Mouse (Mus musculus) myocyte (in vitro differentiated cells): ENCODE results near the gene Ercc5. TPM values are rescaled to one million over a fixed set of nuclear protein-coding genes. Genes with fewer than 3 reads are reported as not detected.

Experiments
- H3K27me3 ChIP-seq: one replicate; pipeline ENCODE4 v1.6.1; 2011; ENCODE audit not compliant: control insufficient read depth, insufficient read depth, insufficient read length
- H3K36me3 ChIP-seq: one replicate; pipeline ENCODE4 v1.6.1; 2011; ENCODE audit not compliant: control insufficient read depth, insufficient read depth
- H3K4me2 ChIP-seq: one replicate; pipeline ENCODE4 v1.6.1; 2011; ENCODE audit warnings: low read depth, control low read depth
- H3K4me3 ChIP-seq: one replicate; pipeline ENCODE4 v1.5.1; 2011; ENCODE audit warnings: mild to moderate bottlenecking, control low read depth, moderate library complexity
- H3K79me2 ChIP-seq: one replicate; pipeline ENCODE4 v1.6.1; 2011; ENCODE audit not compliant: control insufficient read depth, insufficient read depth
- H3ac ChIP-seq: one replicate; pipeline ENCODE4 v1.6.1; 2011; ENCODE audit not compliant: control insufficient read depth, insufficient read length
- CEBPB ChIP-seq: IDR thresholded peaks from 2 replicates; pipeline ENCODE4 v1.6.1; 2011; ENCODE audit warnings: mild to moderate bottlenecking, moderate library complexity; ENCODE audit not compliant: poor library complexity, insufficient read depth, severe bottlenecking
- E2F4 ChIP-seq: IDR thresholded peaks from one replicate; pipeline ENCODE4 v1.6.1; 2011; ENCODE audit warnings: mild to moderate bottlenecking, control low read depth, moderate library complexity; ENCODE audit not compliant: insufficient read depth
- MAX ChIP-seq: IDR thresholded peaks from one replicate; pipeline ENCODE4 v1.6.1; 2011; ENCODE audit warnings: low read depth, mild to moderate bottlenecking, control low read depth
- MYOD1 ChIP-seq, 3 experiments: IDR thresholded peaks; one replicate each; pipeline ENCODE4 v1.6.1; 2011; ENCODE audit warnings: control low read depth in 2 of 3, low read depth in 2 of 3, mild to moderate bottlenecking in 2 of 3, moderate library complexity in 1 of 3; ENCODE audit not compliant: insufficient read length in 2 of 3, control insufficient read depth in 1 of 3
- MYOG ChIP-seq, 3 experiments: IDR thresholded peaks; one replicate each; pipeline ENCODE4 v1.6.1; 2011; ENCODE audit warnings: control low read depth in 2 of 3, low read depth in 2 of 3, mild to moderate bottlenecking in 2 of 3; ENCODE audit not compliant: insufficient read length in 2 of 3, control insufficient read depth in 1 of 3, insufficient read depth in 1 of 3
- POLR2A ChIP-seq: IDR thresholded peaks from one replicate; pipeline ENCODE4 v1.6.1; 2011; ENCODE audit warnings: low read depth, mild to moderate bottlenecking, control low read depth, moderate library complexity; ENCODE audit not compliant: insufficient read length
- POLR2AphosphoS2 ChIP-seq: IDR thresholded peaks from one replicate; pipeline ENCODE4 v1.6.1; 2011; ENCODE audit warnings: low read depth, control low read depth; ENCODE audit not compliant: insufficient read length
- REST ChIP-seq: IDR thresholded peaks from one replicate; pipeline ENCODE4 v1.6.1; 2011; ENCODE audit warnings: mild to moderate bottlenecking, control low read depth, moderate library complexity; ENCODE audit not compliant: insufficient read depth, insufficient read length
- SRF ChIP-seq: IDR thresholded peaks from one replicate; pipeline ENCODE4 v1.6.1; 2011; ENCODE audit warnings: low read depth; ENCODE audit not compliant: control insufficient read depth, insufficient read length
- TCF12 ChIP-seq: IDR thresholded peaks from one replicate; pipeline ENCODE4 v1.6.1; 2011; ENCODE audit warnings: mild to moderate bottlenecking, control low read depth; ENCODE audit not compliant: poor library complexity, insufficient read depth, severe bottlenecking
- TCF3 ChIP-seq: IDR thresholded peaks from one replicate; pipeline ENCODE4 v1.6.1; 2011; ENCODE audit warnings: low read depth, control low read depth; ENCODE audit not compliant: insufficient read length
- USF1 ChIP-seq: IDR thresholded peaks from one replicate; pipeline ENCODE4 v1.6.1; 2011; ENCODE audit warnings: low read depth, mild to moderate bottlenecking, control low read depth, moderate library complexity
- polyA plus RNA-seq: library from polyadenylated mRNA; unstranded; fragments of >200 nt; fragmentation: generic; extraction: Trizol; gene quantifications from one replicate; pipeline ENCODE4 v1.2.1, GENCODE M21; 2012; ENCODE audit warnings: missing spikeins

Ercc5 gene
- 5.1 TPM for polyA plus RNA-seq

- peaks cover 9% of the 10 kb centered on the region for H3K79me2 ChIP-seq
- peak within 1 kb of the TSS; percentile 98 for H3K4me2 ChIP-seq
- peaks cover 7% of the 10 kb centered on the region for H3K36me3 ChIP-seq
- no peaks in the 10 kb centered on the region for H3K27me3 ChIP-seq
- H3ac ChIP-seq = peak within 1 kb of the TSS; percentile 61
- TF ChIP-seq REST (no peak), MYOD1 (IDR thresholded peaks at IDR 0.05; ENCODE audit: control insufficient read depth in 1 of 3, insufficient read length in 2 of 3, low read depth in 2 of 3) (no peak), POLR2A (peak; percentile 90), SRF (no peak), USF1 (no peak), POLR2AphosphoS2 (peak; percentile 86), CEBPB (no peak), MYOG (IDR thresholded peaks at IDR 0.05; ENCODE audit: control insufficient read depth in 1 of 3, insufficient read depth in 1 of 3, insufficient read length in 2 of 3, low read depth in 2 of 3) (peak in 1 of 3 experiments; percentile 3), E2F4 (peak; percentile 5), MAX (no peak), TCF12 (no peak), TCF3 (no peak)
- peak within 1 kb of the TSS; percentile 67 for H3K4me3 ChIP-seq
Observed at GRCm38 (mm10) chr1:44147563-44148381, at the start of gene Ercc5. Gene Ercc5 (plus strand): TSS chr1:44147744.

GRCm38 (mm10) chr1:44101448-44102225 is 45.9 kb upstream of the Ercc5 start:
- Histone ChIP-seq H3K4me3 (peak overlapping the region; percentile 53), H3K27me3 (no peaks in the 10 kb centered on the region), H3K36me3 (peaks cover 19% of the 10 kb centered on the region), H3ac (peak overlapping the region; percentile 57), H3K79me2 (peaks cover 27% of the 10 kb centered on the region), H3K4me2 (peak overlapping the region; percentile 65)
- TF ChIP-seq CEBPB = no peak
- no peak for TF ChIP-seq TCF3
- no peak for TF ChIP-seq POLR2A
- no peak for TF ChIP-seq E2F4
- no peak for TF ChIP-seq MYOG (IDR thresholded peaks at IDR 0.05; ENCODE audit: control insufficient read depth in 1 of 3, insufficient read depth in 1 of 3, insufficient read length in 2 of 3, low read depth in 2 of 3)
- no peak for TF ChIP-seq TCF12
- TF ChIP-seq REST = no peak
- TF ChIP-seq MYOD1 (IDR thresholded peaks at IDR 0.05; ENCODE audit: control insufficient read depth in 1 of 3, insufficient read length in 2 of 3, low read depth in 2 of 3) = no peak

GRCm38 (mm10) chr1:44102259-44102717 is 45.3 kb upstream of the Ercc5 start, which contains the start of gene Tex30:
Gene Tex30 (minus strand): TSS chr1:44102441.
- H3ac ChIP-seq = peak within 1 kb of the TSS; percentile 57
- peaks cover 20% of the 10 kb centered on the region for H3K36me3 ChIP-seq
- peak within 1 kb of the TSS; percentile 53 for H3K4me3 ChIP-seq
- no peak for TF ChIP-seq TCF3
- no peak for TF ChIP-seq CEBPB
- TF ChIP-seq USF1 = no peak
- TF ChIP-seq TCF12 = no peak
- peak; percentile 93 for TF ChIP-seq POLR2A
- TF ChIP-seq SRF = no peak
- peak; percentile 69 for TF ChIP-seq POLR2AphosphoS2
- TF ChIP-seq MAX = no peak
- no peak for TF ChIP-seq MYOD1 (IDR thresholded peaks at IDR 0.05; ENCODE audit: control insufficient read depth in 1 of 3, insufficient read length in 2 of 3, low read depth in 2 of 3)
- TF ChIP-seq MYOG (IDR thresholded peaks at IDR 0.05; ENCODE audit: control insufficient read depth in 1 of 3, insufficient read depth in 1 of 3, insufficient read length in 2 of 3, low read depth in 2 of 3) = no peak
- peak; percentile 48 for TF ChIP-seq REST
- peak; percentile 82 for TF ChIP-seq E2F4
- peaks cover 22% of the 10 kb centered on the region for H3K79me2 ChIP-seq
- no peaks in the 10 kb centered on the region for H3K27me3 ChIP-seq
- peak within 1 kb of the TSS; percentile 82 for H3K4me2 ChIP-seq

GRCm38 (mm10) chr1:44102939-44103338 is 44.6 kb upstream of the Ercc5 start:
- H3K4me2 ChIP-seq = peak overlapping the region; percentile 82
- no peak overlapping the region for H3ac ChIP-seq
- TF ChIP-seq POLR2AphosphoS2 = no peak
- TF ChIP-seq REST = no peak
- no peak for TF ChIP-seq MYOD1 (IDR thresholded peaks at IDR 0.05; ENCODE audit: control insufficient read depth in 1 of 3, insufficient read length in 2 of 3, low read depth in 2 of 3)
- TF ChIP-seq SRF = no peak
- no peak for TF ChIP-seq POLR2A
- no peak for TF ChIP-seq USF1
- no peaks in the 10 kb centered on the region for H3K27me3 ChIP-seq
- H3K79me2 ChIP-seq = peaks cover 19% of the 10 kb centered on the region
- peak overlapping the region; percentile 53 for H3K4me3 ChIP-seq
- peaks cover 24% of the 10 kb centered on the region for H3K36me3 ChIP-seq
